Mouse (Mus musculus) ES-Bruce4 (cell line): ENCODE measurements around the gene Gm10320. TPM values are rescaled to one million over a fixed set of nuclear protein-coding genes. Genes with fewer than 3 reads are reported as not detected.

Experiments
- H3K27ac ChIP-seq: 2 replicates; pipeline ENCODE4 v1.5.1; 2012; ENCODE audit warnings: low read length, inconsistent platforms; ENCODE audit not compliant: insufficient read depth
- H3K27me3 ChIP-seq: 2 replicates; pipeline ENCODE4 v1.6.1; 2012; ENCODE audit warnings: mild to moderate bottlenecking, low read length, inconsistent platforms; ENCODE audit not compliant: control insufficient read depth, poor library complexity, insufficient read depth, severe bottlenecking
- H3K36me3 ChIP-seq: 2 replicates; pipeline ENCODE4 v1.6.1; 2012; ENCODE audit warnings: inconsistent platforms, mild to moderate bottlenecking, low read length, moderate library complexity; ENCODE audit not compliant: control insufficient read depth, poor library complexity, insufficient read depth, severe bottlenecking
- H3K4me1 ChIP-seq: one replicate; pipeline ENCODE4 v1.8.1; 2011; ENCODE audit warnings: low read length; ENCODE audit not compliant: control insufficient read depth, insufficient read depth
- H3K4me3 ChIP-seq: 2 replicates; pipeline ENCODE4 v1.5.1; 2011; ENCODE audit warnings: low read depth, mild to moderate bottlenecking, low read length
- H3K9ac ChIP-seq: 2 replicates; pipeline ENCODE4 v1.6.1; 2012; ENCODE audit warnings: low read depth, mild to moderate bottlenecking, inconsistent platforms; ENCODE audit not compliant: poor library complexity, severe bottlenecking
- H3K9me3 ChIP-seq: replicated peaks from 2 replicates; pipeline ENCODE4 v1.6.1; 2012; ENCODE audit warnings: mild to moderate bottlenecking, low read length, inconsistent platforms; ENCODE audit not compliant: control insufficient read depth, poor library complexity, insufficient read depth, severe bottlenecking
- CTCF ChIP-seq: IDR thresholded peaks from one replicate; pipeline ENCODE4 v1.8.1; 2011; ENCODE audit warnings: low read depth, low read length
- EP300 ChIP-seq: IDR thresholded peaks from 2 replicates; pipeline ENCODE4 v1.6.1; 2011; ENCODE audit warnings: low read depth, low read length; ENCODE audit not compliant: insufficient read depth
- POLR2A ChIP-seq: IDR thresholded peaks from one replicate; pipeline ENCODE4 v1.8.1; 2011; ENCODE audit warnings: low read length; ENCODE audit not compliant: insufficient read depth
- polyA plus RNA-seq: library from polyadenylated mRNA; stranded (reverse); fragments of >200 nt; gene quantifications from 2 replicates; pipeline ENCODE4 v1.2.4, GENCODE M21; 2011; ENCODE audit warnings: low read depth; ENCODE audit not compliant: missing spikeins, insufficient read depth, insufficient read length

Gm10320 gene
- polyA plus RNA-seq, 1 experiment, result 7.8 TPM

DNA sequence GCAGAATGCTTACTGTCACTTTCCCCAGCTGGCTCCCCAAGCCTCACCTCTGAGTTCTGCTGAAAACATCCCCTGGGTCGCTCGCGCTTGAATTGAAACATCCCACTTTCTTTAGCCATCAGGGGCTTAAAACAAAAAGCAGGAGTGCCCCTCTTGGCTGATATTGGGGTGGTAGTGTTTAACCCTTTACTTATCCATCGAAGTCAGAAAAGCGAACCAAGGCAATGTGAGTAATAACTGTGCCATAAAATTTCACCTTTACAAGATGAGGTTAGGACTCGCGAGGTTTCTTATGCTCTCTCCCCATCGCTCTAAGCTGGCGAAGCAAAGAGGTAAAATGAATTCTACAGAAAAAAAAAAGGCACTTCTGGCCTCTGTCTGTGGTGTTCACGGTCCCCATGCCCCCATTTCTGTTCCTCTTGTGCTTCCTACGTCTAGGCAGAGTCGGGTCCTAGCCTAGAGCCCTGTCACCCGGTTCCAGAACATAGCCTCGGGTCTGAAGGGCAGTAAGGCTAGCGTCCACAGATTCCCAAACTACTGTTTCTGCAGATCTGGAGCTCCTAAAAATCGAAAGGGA, 10.5 kb upstream of the Gm10320 start:
- no peak overlapping the region; the same call in 1 of the 2 replicates for H3K9ac ChIP-seq
- no peaks in the 10 kb centered on the region; the same call in 1 of the 2 replicates for H3K9me3 ChIP-seq
- no peaks in the 10 kb centered on the region for H3K4me1 ChIP-seq

DNA sequence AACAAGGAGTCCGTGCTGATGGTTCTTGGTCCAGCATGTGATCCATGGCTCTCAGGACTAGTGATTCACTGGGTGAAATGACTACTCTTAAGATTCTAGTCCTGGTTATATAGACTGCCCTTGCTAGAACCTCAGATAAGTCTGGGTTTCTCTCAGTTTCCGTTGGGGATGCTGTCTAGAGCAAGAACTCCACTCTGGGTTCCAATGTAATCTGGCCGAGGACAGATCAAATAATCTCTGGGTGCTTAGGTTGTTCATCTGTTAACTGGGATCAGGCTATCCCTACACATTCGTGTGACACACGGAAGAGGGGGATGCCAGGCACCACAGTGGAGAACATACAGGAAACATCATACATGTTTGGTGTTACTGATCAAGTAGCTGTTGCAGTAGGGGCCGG, 9.5 kb upstream of the Gm10320 start:
- Histone ChIP-seq H3K27ac (no peak overlapping the region), H3K4me1 (no peaks in the 10 kb centered on the region), H3K36me3 (no peaks in the 10 kb centered on the region), H3K4me3 (no peak overlapping the region), H3K9me3 (no peaks in the 10 kb centered on the region), H3K27me3 (peaks cover 30% of the 10 kb centered on the region), H3K9ac (no peak overlapping the region)
- TF ChIP-seq POLR2A (no peak), CTCF (no peak), EP300 (no peak)

More for the DNA sequence above, 10.5 kb upstream of the Gm10320 start:
- Histone ChIP-seq H3K36me3 (no peaks in the 10 kb centered on the region), H3K27ac (no peak overlapping the region), H3K27me3 (peaks cover 35% of the 10 kb centered on the region), H3K4me3 (peak overlapping the region; percentile 61)
- no peak for TF ChIP-seq EP300
- no peak for TF ChIP-seq POLR2A
- no peak for TF ChIP-seq CTCF

DNA sequence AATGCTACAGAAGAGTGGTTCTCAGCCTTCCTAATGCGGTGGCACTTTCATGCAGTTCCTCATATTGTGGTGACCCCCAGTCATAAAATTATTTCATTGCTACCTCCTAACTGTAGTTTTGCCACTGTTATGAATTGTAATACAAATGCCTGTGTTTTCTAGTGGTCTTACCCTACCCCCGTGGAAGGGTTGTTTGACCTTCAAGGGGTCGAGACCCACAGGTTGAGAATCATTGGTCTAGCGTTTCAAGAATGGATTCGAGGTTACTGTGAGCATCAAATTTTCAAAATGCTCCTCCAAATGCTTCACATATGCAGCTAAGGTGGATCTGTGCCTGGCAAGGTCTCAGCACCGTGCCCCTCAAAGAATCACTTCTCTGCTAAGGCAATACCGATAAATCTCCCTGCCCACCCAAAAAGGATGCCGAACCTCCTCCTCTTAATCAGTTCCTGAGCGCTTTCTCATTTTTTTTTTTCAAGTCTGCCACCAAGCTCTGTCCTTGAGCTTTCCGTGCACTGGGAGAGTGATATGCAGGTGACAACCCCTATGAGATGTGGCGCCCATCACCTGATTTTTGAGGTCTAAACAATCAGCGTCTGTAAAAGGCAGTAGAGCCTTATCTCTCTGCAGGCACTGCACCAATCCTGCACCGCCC, 8.8 kb upstream of the Gm10320 start:
- no peaks in the 10 kb centered on the region for H3K36me3 ChIP-seq
- H3K4me3 ChIP-seq, result no peak overlapping the region
- no peak overlapping the region for H3K9ac ChIP-seq
- no peaks in the 10 kb centered on the region for H3K9me3 ChIP-seq
- no peak for TF ChIP-seq POLR2A
- no peak for TF ChIP-seq EP300
- TF ChIP-seq CTCF, result no peak
- H3K27me3 ChIP-seq, result peaks cover 28% of the 10 kb centered on the region
- H3K4me1 ChIP-seq, result no peaks in the 10 kb centered on the region
- H3K27ac ChIP-seq, result no peak overlapping the region

DNA sequence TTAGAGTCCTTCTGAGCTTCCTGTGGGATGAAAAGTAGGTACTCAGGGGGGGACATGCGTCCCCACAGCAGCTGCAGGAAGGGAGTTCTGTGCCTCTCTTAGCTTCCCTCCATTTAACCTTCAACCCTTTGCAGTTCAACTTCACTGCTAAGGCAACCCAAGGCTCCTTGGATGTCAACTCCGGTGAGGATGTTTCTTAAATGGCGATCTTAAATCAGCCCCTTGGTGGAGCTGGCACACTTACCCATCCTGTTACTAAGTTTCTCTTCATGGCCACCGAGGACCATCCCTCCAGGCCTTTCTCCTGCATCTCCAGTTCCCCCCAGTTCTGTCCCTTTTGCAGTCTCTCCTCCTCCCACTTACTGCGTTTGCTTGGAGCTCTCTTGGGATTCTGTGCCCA, 6.8 kb upstream of the Gm10320 start:
- peaks cover 15% of the 10 kb centered on the region for H3K27me3 ChIP-seq
- no peak overlapping the region for H3K27ac ChIP-seq
- no peak overlapping the region for H3K4me3 ChIP-seq
- no peaks in the 10 kb centered on the region for H3K9me3 ChIP-seq
- TF ChIP-seq CTCF, result no peak
- TF ChIP-seq POLR2A, result no peak
- TF ChIP-seq EP300, result no peak
- H3K36me3 ChIP-seq, result no peaks in the 10 kb centered on the region
- no peaks in the 10 kb centered on the region for H3K4me1 ChIP-seq
- no peak overlapping the region for H3K9ac ChIP-seq

DNA sequence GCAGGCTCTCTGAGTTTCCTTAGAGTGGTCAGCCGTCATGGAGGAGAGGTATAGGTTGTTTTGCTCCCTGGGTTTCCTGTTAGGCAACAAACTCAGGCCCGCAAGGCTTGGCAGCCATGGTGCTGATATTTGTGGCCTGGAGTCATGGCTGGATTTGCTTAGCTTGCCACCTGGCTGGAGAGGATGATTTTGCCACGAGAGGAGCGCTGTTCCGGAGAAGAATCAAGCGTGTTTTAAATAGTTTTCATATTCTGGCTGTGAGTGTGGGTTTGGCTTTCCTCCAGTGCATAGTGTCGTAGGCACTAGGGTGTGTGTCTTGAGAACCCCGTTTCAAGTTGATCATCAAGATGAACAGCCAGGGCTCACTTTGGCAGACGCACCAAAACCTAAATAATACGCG, 6.3 kb upstream of the Gm10320 start:
- Histone ChIP-seq H3K27ac (no peak overlapping the region), H3K9ac (no peak overlapping the region), H3K36me3 (no peaks in the 10 kb centered on the region), H3K27me3 (peaks cover 13% of the 10 kb centered on the region), H3K9me3 (no peaks in the 10 kb centered on the region), H3K4me3 (no peak overlapping the region), H3K4me1 (no peaks in the 10 kb centered on the region)
- TF ChIP-seq EP300 (no peak), POLR2A (no peak), CTCF (no peak)
